Mouse (Mus musculus) ES-E14 (cell line): ENCODE results near the gene Armc7.
A peak's percentile ranks its signal among the peaks of the same experiment; 100 is the strongest.

Experiments
- HCFC1 ChIP-seq: IDR thresholded peaks from 2 replicates; pipeline ENCODE4 v1.6.1; 2012; ENCODE audit warnings: low read length, inconsistent platforms, borderline replicate concordance; ENCODE audit not compliant: insufficient read depth
- ZC3H11A ChIP-seq: IDR thresholded peaks from 2 replicates; pipeline ENCODE4 v1.6.1; 2012; ENCODE audit warnings: low read depth, mild to moderate bottlenecking, inconsistent platforms, low read length, borderline replicate concordance
- ZNF384 ChIP-seq: IDR thresholded peaks from 2 replicates; pipeline ENCODE4 v1.6.1; 2012; ENCODE audit warnings: low read depth, low read length, inconsistent platforms

DNA sequence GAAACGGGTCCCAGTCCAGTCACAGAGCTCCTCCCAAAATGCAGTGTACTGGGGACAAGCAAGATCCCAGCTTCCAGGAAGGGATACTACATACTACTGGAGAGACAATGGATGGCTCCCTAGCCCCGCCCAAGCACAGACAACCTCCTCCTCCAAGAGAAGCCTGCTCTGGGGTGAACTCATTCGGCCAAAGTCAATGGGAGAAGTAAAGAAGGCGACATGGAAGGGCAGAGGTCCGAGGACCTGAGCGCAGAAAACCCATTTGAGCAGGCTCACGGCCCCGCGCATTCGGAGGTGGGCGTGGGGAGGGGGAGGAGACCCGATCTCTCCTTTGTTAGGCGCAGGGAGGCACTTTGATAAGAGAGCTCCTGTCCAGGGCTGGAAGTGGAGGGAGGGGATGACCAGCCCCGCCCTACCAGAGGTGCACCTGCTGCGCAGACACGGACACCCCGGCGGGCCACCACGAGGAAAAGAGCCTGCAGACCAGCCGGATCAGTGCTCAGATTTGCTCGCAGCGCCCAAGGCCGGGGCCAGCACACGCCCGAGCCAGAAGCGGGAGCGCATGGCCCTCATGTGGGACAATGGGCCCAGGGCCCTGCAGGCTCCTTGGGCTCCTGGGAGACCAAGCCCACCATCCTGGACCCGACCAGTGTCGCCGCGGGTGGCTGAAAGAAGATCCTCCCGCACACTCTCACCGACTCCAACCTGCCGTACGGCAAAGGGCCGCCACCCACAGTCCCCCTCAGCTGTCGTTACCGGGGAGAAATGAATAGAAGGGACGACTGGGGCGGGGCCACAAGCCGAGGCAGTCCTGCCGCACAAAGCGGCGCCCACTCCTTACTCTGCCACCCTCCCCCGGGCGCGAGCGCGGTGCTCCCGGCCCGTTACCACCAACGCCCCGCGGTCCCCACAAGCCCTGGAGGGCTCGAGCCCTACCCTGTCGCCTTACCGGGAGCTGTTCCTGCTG, 38.1 kb downstream of the Armc7 start:
- TF ChIP-seq ZNF384: no peak
- no peak for TF ChIP-seq ZC3H11A
- 0 out of 2 replicates have a peak, but pooled peaks have one; percentile 36 for TF ChIP-seq HCFC1
